Mouse (Mus musculus): ENCODE measurements at regions not wholly inside any gene's neighbourhood (a gene's known extent, or its start where the extent isn't known, plus 50 kb on each side); places are given as distances from the start of the nearest gene placed in this dataset.

DNA sequence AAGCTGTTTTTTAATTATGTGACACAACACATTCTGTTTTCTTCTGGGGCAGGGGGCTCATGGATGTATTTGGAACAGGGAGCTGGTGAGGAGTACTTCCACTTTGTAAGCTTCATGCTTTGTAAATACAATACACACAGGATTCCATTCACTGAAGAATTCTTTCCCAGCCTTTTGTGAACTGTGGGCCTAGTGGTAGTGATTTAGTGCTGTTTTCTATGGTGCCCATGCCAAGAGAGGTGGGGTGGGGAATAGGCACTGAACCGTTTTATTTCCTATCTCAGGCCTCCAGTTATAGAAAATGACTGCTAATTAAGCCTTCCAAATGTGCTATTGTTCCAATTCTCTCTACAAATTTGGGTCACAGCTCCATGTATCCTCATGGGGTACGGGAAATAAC is 442.5 kb upstream of the Cd180 start:
- no peak for TF ChIP-seq CTCF (conservative IDR thresholded peaks at IDR 0.05)
- DNase-seq (ENCODE audit: low spot score in 2 of 2): no peak
- Histone ChIP-seq H3K27ac (no peak overlapping the region), H3K4me3 (no peak overlapping the region)

DNA sequence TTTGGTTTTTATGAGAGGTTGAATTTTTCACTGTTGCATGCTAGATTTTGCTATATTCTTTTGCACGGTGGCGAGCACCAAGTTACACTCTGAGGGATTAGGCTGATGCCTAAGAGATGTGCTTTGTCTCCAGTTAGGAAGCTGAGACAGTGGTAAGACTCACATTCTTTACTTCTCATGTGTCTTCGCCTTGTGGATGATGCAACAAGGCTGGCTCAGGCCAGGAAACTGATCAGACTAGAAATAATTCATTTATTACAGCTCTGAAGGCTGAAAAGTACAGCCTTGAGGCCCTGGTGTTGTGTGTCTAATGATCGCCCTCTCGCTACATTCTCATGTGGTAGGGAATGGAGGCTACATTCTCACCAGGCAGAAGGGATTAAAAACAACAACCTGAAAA is 441.6 kb upstream of the Cd180 start:
- DNase-seq (ENCODE audit: low spot score in 2 of 2): no peak
- no peak for TF ChIP-seq CTCF (conservative IDR thresholded peaks at IDR 0.05)
- Histone ChIP-seq H3K27ac (no peak overlapping the region), H3K4me3 (no peak overlapping the region)

DNA sequence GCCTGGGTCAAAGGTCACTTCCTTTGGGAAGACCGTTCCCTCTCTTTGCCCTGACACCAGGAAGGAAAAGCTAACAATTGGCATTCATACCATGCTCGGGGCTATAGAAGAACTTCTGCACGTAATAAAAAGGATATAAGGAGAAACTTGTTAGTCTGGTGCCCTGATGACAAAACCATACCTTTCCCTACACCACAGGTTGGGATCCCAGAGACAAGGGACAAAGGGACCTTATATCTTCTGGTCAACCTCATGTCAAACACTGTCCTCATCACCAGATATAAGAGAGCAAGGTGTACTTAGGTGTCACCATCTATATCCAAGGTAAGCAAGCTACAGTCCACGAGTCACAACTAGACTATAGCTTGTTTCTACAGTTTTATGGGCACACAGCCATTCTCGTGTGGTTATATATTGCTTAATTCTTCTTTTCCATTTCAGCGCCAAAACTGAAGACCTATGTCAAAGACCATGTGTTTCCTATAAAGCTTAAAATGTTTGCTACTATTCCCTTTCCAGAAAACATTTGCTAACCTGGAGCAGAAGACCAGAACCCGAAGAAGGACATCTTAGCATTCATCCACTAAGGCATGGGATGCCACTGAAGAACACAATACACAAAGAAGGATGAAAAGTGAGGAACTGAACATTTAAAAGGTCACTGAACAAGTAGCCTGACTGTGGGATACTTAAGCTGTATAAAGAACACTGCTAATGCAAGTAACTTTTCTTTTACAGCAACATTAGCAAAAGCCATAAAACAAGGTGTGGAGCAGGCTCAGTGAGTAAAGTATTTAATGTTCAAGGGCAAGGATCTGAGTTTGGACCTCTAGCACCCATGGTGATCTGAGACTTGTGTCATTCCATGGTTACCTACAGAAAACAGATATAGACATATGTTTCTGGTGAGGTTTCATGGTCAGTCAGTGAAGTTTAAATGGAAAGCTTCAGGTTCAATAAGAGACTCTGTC is 437.7 kb upstream of the Cd180 start:
- DNase-seq (ENCODE audit: low spot score in 2 of 2): no peak
- Histone ChIP-seq H3K27ac (no peak overlapping the region), H3K4me3 (no peak overlapping the region)
- TF ChIP-seq CTCF (conservative IDR thresholded peaks at IDR 0.05): no peak

DNA sequence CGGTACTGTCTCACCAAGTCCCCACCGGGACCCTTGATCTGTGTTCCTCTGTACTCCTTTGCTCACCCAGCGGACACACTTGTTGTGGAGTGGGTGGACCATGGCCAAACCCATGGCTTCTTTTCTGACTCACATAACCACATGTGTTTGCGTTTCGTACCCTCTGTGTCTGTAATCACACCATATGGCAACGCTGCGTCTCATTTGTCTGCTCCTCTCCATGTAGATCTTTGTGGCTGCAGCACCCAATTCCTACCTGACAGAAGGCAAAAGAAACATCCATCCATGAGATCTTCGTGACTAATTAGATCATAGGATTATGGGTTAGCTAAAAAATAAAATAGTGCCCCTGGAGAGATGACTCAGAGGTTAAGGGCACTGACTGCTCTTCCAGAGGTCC is 435.2 kb upstream of the Cd180 start:
- H3K27ac ChIP-seq: no peak overlapping the region
- H3K4me3 ChIP-seq: no peak overlapping the region
- DNase-seq (ENCODE audit: low spot score in 2 of 2): no peak
- no peak for TF ChIP-seq CTCF (conservative IDR thresholded peaks at IDR 0.05)

DNA sequence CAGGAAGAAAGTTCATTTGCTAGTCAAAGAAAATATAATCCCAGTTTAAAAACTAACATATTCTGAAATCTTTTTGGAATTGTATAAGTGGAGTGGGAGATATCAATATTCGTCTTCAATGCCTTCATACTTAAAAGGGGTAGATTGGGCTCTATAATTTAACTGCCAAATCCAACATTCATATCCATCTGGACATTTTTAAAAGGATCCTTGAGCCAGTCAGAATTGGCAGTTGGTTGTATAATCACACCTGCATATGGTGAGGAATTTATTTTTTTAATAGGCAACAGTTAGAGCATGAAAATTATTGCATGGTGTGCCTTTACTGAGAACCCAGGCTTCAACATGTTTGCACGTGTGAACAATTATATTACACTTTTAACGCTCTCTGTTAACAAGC is 419.5 kb upstream of the Cd180 start:
- H3K27ac ChIP-seq: no peak overlapping the region
- TF ChIP-seq CTCF (conservative IDR thresholded peaks at IDR 0.05): no peak
- DNase-seq (ENCODE audit: low spot score in 2 of 2): no peak
- no peak overlapping the region for H3K4me3 ChIP-seq

DNA sequence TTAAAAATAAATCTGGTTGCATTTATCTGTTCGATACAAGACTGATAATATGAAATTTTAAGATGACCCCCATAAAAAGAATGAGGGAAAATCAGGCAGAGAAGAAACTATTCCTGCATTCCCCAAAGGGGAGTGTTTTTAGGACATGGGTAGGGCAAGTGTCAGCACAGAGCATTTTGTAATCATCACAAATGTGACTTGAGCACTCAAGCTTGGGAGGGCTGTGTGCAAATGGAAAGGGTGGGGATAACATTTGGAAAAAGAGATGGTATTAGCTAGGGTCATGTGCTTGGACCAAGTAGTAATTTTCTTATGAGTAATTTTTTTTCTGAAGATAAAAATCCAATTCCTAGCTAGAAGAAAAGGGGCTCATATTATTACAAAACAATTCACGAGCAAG is 418.1 kb upstream of the Cd180 start:
- no peak overlapping the region for H3K4me3 ChIP-seq
- TF ChIP-seq CTCF (conservative IDR thresholded peaks at IDR 0.05): no peak
- H3K27ac ChIP-seq: no peak overlapping the region
- no peak for DNase-seq (ENCODE audit: low spot score in 2 of 2)

DNA sequence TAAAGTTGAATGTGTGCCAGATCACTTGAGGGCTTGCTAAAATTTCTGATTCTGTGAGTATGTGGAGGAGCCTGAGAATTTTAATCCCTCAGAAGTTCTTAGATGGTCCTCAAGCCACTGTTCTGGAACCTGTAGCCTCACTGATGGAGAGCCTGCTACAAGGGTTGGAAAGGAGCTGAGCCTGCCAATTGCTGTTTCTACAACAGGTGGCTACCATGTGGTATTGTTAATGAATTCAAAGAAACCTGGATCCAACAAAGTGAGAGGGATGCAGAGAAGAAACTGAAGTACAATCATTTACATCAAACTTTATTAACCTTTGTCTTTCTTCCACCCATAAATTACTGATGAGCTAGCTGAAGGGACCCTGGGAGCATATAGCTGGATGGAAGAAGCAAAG is 416.5 kb upstream of the Cd180 start:
- no peak for TF ChIP-seq CTCF (conservative IDR thresholded peaks at IDR 0.05)
- DNase-seq (ENCODE audit: low spot score in 2 of 2): no peak

DNA sequence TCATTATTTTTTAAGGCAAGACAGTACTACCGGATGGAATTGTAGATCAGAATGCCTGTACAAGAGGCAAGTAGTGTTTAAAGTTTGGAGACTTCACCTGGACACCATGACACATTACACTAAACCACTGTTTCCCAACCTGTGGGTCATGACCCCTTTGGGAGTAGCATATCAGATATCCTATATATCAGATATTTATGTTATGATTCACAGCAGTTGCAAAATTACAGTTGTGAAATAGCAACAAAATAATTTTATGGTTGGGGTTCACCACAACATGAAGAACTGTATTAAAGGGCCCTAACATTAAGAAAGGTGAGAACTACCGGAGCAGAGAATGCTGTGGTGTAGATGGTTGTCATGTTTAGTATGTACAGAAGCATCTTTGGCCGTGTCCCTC is 413.2 kb upstream of the Cd180 start:
- TF ChIP-seq CTCF (conservative IDR thresholded peaks at IDR 0.05): no peak
- DNase-seq (ENCODE audit: low spot score in 2 of 2): no peak
- Histone ChIP-seq H3K27ac (no peak overlapping the region), H3K4me3 (no peak overlapping the region)

More for the DNA sequence above, 416.5 kb upstream of the Cd180 start:
- H3K27ac ChIP-seq: no peak overlapping the region
- H3K4me3 ChIP-seq: no peak overlapping the region

DNA sequence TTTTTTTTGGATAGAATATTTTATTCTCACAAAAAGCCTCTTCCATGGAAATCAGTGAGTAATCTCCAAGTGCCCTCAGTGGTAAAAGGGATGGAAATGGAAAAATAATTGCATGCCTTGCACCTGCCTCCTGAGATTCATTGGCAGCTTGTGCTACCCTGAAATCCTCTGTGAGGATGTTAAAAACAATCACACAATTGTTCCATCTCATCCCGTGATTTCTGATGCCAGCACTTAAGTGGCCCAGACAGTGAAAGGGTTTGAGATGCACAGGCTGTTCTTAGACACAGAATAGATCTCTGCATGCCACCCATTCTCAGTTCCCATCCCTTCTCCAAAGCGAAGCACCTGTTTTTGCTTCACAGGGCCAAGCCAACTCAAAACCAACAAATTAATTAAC is 398.9 kb upstream of the Cd180 start:
- no peak for DNase-seq (ENCODE audit: low spot score in 2 of 2)
- Histone ChIP-seq H3K4me3 (no peak overlapping the region), H3K27ac (no peak overlapping the region)
- TF ChIP-seq CTCF (conservative IDR thresholded peaks at IDR 0.05): no peak

DNA sequence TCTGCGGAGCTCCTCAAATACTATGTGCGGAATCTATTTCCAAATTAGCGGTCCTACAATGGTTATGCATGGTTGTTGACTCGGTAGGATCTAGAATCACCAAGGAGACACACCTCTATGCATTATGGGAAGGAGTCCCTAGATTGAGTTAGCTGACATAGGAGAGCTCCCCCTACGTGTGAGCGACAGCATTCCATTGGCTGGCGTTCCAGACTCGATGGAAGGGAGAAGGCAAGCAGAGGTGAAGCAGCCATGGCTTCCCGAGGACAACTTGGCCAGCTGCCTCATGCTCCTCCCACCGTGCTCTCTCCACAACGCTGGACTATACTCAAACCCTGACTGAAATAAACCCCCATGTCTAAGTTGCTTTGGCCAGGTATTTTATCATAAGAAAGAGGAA is 398.3 kb upstream of the Cd180 start:
- no peak for DNase-seq (ENCODE audit: low spot score in 2 of 2)
- H3K27ac ChIP-seq: no peak overlapping the region
- TF ChIP-seq CTCF (conservative IDR thresholded peaks at IDR 0.05): no peak
- H3K4me3 ChIP-seq: no peak overlapping the region

DNA sequence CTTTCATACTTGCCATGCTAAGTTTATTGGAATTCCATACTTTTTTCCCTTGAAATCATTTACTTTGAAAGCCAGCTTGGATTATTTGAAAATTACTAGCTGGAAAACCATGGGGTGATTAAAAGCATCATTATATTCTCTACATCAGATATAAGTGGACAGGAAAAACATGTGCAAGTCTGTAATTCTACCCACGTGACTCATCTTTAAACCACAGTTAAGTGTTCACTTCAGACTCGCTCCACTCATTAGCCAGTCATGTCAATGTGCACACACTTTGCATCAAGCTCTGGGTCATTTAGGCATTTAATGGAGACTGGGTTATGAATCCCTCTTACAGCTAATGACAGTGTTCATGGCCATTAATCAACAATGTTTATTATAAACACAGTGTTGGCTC is 385.4 kb upstream of the Cd180 start:
- no peak overlapping the region for H3K4me3 ChIP-seq
- DNase-seq (ENCODE audit: low spot score in 2 of 2): no peak
- H3K27ac ChIP-seq: no peak overlapping the region
- no peak for TF ChIP-seq CTCF (conservative IDR thresholded peaks at IDR 0.05)

DNA sequence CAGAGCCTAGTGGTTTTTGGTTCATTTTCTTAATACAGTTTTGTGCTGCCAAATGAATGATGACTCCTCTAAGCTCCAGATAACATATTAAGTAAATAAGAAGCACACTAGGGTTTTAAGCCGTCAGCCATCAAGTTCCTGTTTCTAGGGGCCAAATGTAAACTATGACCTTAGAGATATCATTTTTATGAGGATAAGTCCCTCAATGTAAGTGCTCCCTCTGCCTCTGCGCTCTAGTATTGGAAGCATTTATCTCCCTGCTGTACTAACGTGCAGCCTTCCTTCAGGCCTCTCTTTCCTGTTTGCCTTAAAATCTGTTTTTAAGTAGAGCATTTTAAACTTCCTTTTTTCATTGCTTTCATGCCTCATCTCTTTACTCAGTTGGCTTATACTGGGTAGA is 381.3 kb upstream of the Cd180 start:
- Histone ChIP-seq H3K4me3 (no peak overlapping the region), H3K27ac (no peak overlapping the region)
- TF ChIP-seq CTCF (conservative IDR thresholded peaks at IDR 0.05): peak; percentile 20; the same call in 1 of the 2 replicates
- no peak for DNase-seq (ENCODE audit: low spot score in 2 of 2)

DNA sequence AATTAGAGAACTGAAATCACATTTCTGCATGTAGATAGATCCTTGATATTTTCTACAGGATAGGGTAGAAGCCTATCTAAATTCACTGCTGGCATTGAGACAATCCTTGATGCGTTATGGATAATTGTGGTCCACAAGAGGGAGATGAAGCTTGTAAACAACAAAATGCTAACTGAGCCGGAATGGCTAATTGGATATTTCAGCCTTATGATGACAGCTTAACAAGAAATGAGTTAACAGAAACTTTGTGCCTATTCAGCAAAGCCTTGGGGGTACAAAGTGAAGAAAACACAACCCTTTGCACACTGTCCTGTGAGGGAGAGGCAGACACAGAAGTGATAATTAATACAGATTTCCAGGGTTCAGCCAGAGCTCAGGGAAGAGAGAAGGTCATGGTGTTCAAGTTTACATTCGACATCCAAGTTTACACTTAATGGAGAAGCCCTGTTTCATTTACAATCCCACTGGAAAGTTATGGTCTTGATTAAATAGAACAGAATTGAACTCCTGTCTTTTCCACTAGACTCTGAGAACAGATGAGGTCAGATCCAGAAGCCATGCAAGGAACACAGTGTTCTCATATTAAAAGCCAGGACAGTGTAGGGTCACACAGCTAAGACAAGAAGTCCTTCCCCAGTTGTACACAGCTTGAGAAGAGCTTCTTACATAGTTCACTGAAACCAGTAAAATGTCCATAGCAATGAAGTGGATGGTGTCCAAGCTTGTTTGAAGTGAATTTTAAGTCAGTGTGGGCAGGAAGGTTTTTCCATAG is 377.3 kb upstream of the Cd180 start:
- DNase-seq (ENCODE audit: low spot score in 2 of 2): no peak
- no peak overlapping the region for H3K4me3 ChIP-seq
- H3K27ac ChIP-seq: no peak overlapping the region
- no peak for TF ChIP-seq CTCF (conservative IDR thresholded peaks at IDR 0.05)
